Mouse (Mus musculus) liver, embryonic 11.5 days (tissue): ENCODE measurements around the gene Tbccd1. TPM values are rescaled to one million over a fixed set of nuclear protein-coding genes. Genes with fewer than 3 reads are reported as not detected.

Experiments
- ATAC-seq: fragments of 200-750 bp; cut with Nextera tagmentation; replicated peaks from 2 replicates; pipeline ENCODE4 v1.8.0; 2017; ENCODE audit warnings: moderate number of reproducible peaks, mild to moderate bottlenecking, moderate TSS enrichment, moderate library complexity; ENCODE audit not compliant: low FRiP score
- DNase-seq: peaks from one replicate; pipeline ENCODE4 v3.0.0-alpha.2; 2017; ENCODE audit warnings: low spot score
- H3K27ac ChIP-seq: fragments of 300-500 bp; sonication (generic); 2 replicates; pipeline ENCODE4 v1.5.1; 2014; ENCODE audit warnings: mild to moderate bottlenecking, low read depth, low read length, control low read depth
- H3K27me3 ChIP-seq: fragments of 300-500 bp; sonication (generic); replicated peaks from 2 replicates; pipeline ENCODE4 v1.6.1; 2014; ENCODE audit warnings: low read length, mixed read lengths; ENCODE audit not compliant: control insufficient read depth, insufficient read depth
- H3K36me3 ChIP-seq: fragments of 300-500 bp; sonication (generic); 2 replicates; pipeline ENCODE4 v1.6.1; 2014; ENCODE audit warnings: mild to moderate bottlenecking, low read length, moderate library complexity, mixed read lengths; ENCODE audit not compliant: control insufficient read depth, insufficient read depth
- H3K4me1 ChIP-seq: fragments of 300-500 bp; sonication (generic); replicated peaks from 2 replicates; pipeline ENCODE4 v1.6.1; 2014; ENCODE audit warnings: low read length, mixed read lengths; ENCODE audit not compliant: control insufficient read depth, insufficient read depth
- H3K4me2 ChIP-seq: fragments of 300-500 bp; sonication (generic); 2 replicates; pipeline ENCODE4 v1.6.1; 2014; ENCODE audit warnings: mild to moderate bottlenecking, control low read depth, moderate library complexity
- H3K4me3 ChIP-seq: fragments of 300-500 bp; sonication (generic); 2 replicates; pipeline ENCODE4 v1.5.1; 2014; ENCODE audit warnings: low read depth, low read length, control low read depth
- H3K9ac ChIP-seq: fragments of 300-500 bp; sonication (generic); 2 replicates; pipeline ENCODE4 v1.6.1; 2014; ENCODE audit warnings: low read depth, low read length, control low read depth
- H3K9me3 ChIP-seq: fragments of 300-500 bp; sonication (generic); 2 replicates; pipeline ENCODE4 v1.6.1; 2016; ENCODE audit warnings: low read length, inconsistent platforms, mixed read lengths; ENCODE audit not compliant: control insufficient read depth
- WGBS: fragments of 180-500 bp; shearing (Covaris S2); extraction: QIAGEN DNeasy Blood & Tissue Kit; methylation state at CpG from one replicate; pipeline ENCODE4 v1.1.7; 2014; 5-methylcytosine and 5-hydroxymethylcytosine counted together
- polyA plus RNA-seq: library from polyadenylated mRNA; unstranded; fragments of >200 nt; fragmentation: Nextera tagmentation; extraction: Ambion mirVana; gene quantifications from 2 replicates; pipeline ENCODE4 v1.2.1, GENCODE M21; 2014

The Tbccd1 gene
- 44.8 and 47.3 TPM in 2 replicates for polyA plus RNA-seq

GRCm38 (mm10) chr16:22857431-22858113 lies at the start of gene Tbccd1, which contains the start of gene Dnajb11:
Gene Tbccd1, minus strand, starts transcription at chr16:22857669.
Gene Dnajb11, plus strand, starts transcription at chr16:22857845.
- Histone ChIP-seq H3K36me3 (peaks cover 5% of the 10 kb centered on the region; the same call in 1 of the 2 replicates), H3K9ac (peak within 1 kb of the TSS; percentile 85), H3K4me3 (peak within 1 kb of the TSS; percentile 96), H3K9me3 (no peaks in the 10 kb centered on the region), H3K27me3 (no peaks in the 10 kb centered on the region), H3K4me1 (peaks cover 19% of the 10 kb centered on the region), H3K4me2 (peak within 1 kb of the TSS; percentile 83), H3K27ac (peak within 1 kb of the TSS; percentile 92)
- ATAC-seq (peak; percentile 97), DNase-seq (peak; percentile 96)
- under 1% methylated on average over 62 of the region's 62 CpGs for WGBS

DNA sequence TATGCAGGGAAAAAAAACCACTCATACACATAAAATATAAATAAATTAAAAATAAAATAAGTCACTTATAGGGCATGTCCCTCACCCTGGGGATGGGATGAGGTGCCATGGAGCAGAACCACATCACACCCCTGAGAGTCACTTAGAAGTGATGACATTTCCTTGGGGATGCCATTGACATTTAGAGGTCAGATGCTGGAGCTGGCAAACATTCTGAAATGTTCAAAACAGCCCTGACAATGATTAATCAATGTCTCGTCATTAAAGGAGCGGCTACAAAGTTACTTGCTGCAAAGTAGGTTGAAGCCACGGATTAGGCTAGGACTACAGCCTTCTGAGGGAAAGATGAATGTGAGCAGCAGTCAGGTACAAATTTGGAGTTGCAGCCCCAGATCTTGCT lies 43.9 kb upstream of the Tbccd1 start:
- WGBS: 62% methylated on average over 3 of the region's 3 CpGs

GRCm38 (mm10) chr16:22899866-22900570 lies 42.5 kb upstream of the Tbccd1 start:
- H3K4me1 ChIP-seq: no peaks in the 10 kb centered on the region
- H3K4me3 ChIP-seq: no peak overlapping the region
- ATAC-seq: no peak
- H3K36me3 ChIP-seq: no peaks in the 10 kb centered on the region
- DNase-seq: no peak
- H3K27ac ChIP-seq: no peak overlapping the region
- no peak overlapping the region for H3K9ac ChIP-seq
- no peak overlapping the region for H3K4me2 ChIP-seq
- H3K9me3 ChIP-seq: no peaks in the 10 kb centered on the region
- WGBS: 76% methylated on average over 10 of the region's 10 CpGs
- no peaks in the 10 kb centered on the region for H3K27me3 ChIP-seq

More for the DNA sequence above, 43.9 kb upstream of the Tbccd1 start:
- Histone ChIP-seq H3K4me1 (no peaks in the 10 kb centered on the region), H3K4me2 (no peak overlapping the region), H3K27me3 (no peaks in the 10 kb centered on the region), H3K27ac (no peak overlapping the region), H3K4me3 (no peak overlapping the region), H3K9ac (no peak overlapping the region), H3K36me3 (no peaks in the 10 kb centered on the region), H3K9me3 (no peaks in the 10 kb centered on the region)
- no peak for DNase-seq
- ATAC-seq: no peak

DNA sequence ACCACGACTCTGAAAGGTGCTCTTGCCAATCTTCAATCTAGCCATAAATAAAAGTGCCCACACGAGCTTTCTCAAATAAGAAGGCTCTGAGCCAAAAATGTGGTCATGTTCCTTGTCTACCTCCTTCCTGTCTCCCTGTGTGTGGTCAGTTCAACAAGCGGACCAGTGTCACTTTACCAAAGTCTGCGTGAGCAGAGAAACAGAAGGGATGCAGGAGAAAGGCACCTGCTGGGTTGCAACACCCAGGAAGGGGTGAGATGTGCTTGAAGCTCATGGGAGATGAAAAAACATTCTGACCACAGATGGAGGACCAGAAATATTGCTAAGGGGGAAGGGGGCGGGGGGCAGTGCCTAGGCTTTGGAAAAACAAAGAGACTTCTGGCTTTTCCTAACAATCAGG lies 41.9 kb upstream of the Tbccd1 start:
- H3K27me3 ChIP-seq: no peaks in the 10 kb centered on the region
- H3K4me1 ChIP-seq: no peaks in the 10 kb centered on the region
- WGBS: 66% methylated on average over 5 of the region's 5 CpGs

DNA sequence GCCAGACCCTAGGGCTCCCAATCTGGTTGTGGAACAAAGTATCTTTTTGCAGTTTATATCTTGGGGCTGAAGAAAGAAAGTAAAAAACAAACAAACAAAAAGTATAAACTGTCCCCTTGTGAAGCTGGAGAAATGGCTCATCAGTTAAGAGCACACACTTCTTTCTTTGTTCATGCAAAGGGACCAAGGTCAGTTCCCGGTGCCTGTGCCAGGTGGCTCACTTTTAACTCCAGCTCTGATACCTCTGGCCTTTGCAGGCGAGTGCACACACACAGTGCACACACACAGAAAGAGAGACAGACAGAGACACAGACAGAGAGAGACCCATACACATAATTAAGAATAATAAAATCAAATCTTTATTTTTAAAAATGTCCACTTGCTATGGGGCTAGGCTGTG lies 39.1 kb upstream of the Tbccd1 start:
- Histone ChIP-seq H3K27me3 (no peaks in the 10 kb centered on the region), H3K27ac (no peak overlapping the region)
- WGBS: 59% methylated on average over 2 of the region's 2 CpGs

More for the DNA sequence above, 41.9 kb upstream of the Tbccd1 start:
- H3K27ac ChIP-seq: no peak overlapping the region
- H3K4me3 ChIP-seq: no peak overlapping the region
- DNase-seq: no peak
- H3K9ac ChIP-seq: no peak overlapping the region
- H3K4me2 ChIP-seq: no peak overlapping the region
- no peaks in the 10 kb centered on the region for H3K9me3 ChIP-seq
- ATAC-seq: no peak
- no peaks in the 10 kb centered on the region for H3K36me3 ChIP-seq

GRCm38 (mm10) chr16:22894095-22894494 lies 36.6 kb upstream of the Tbccd1 start:
- H3K4me1 ChIP-seq: no peaks in the 10 kb centered on the region; the same call in 1 of the 2 replicates
- H3K27ac ChIP-seq: no peak overlapping the region
- no peak for DNase-seq
- no peaks in the 10 kb centered on the region for H3K9me3 ChIP-seq
- H3K9ac ChIP-seq: no peak overlapping the region
- no peak for ATAC-seq
- H3K36me3 ChIP-seq: no peaks in the 10 kb centered on the region
- H3K4me2 ChIP-seq: no peak overlapping the region
- WGBS: 65% methylated on average over 8 of the region's 8 CpGs
- no peak overlapping the region for H3K4me3 ChIP-seq
- no peaks in the 10 kb centered on the region for H3K27me3 ChIP-seq

More for the DNA sequence above, 39.1 kb upstream of the Tbccd1 start:
- Histone ChIP-seq H3K36me3 (no peaks in the 10 kb centered on the region), H3K4me3 (no peak overlapping the region), H3K9ac (no peak overlapping the region), H3K4me2 (no peak overlapping the region), H3K4me1 (no peaks in the 10 kb centered on the region), H3K9me3 (no peaks in the 10 kb centered on the region)
- no peak for DNase-seq
- ATAC-seq: no peak

GRCm38 (mm10) chr16:22891733-22892154 lies 34.3 kb upstream of the Tbccd1 start:
- Histone ChIP-seq H3K27me3 (no peaks in the 10 kb centered on the region), H3K9ac (no peak overlapping the region), H3K27ac (peak overlapping the region; percentile 66), H3K4me1 (no peaks in the 10 kb centered on the region; the same call in 1 of the 2 replicates), H3K9me3 (no peaks in the 10 kb centered on the region), H3K36me3 (no peaks in the 10 kb centered on the region), H3K4me3 (no peak overlapping the region), H3K4me2 (peak overlapping the region; percentile 45)
- ATAC-seq: peak; percentile 45; the same call in 1 of the 2 replicates
- no peak for DNase-seq
- 72% methylated on average over 8 of the region's 8 CpGs for WGBS

DNA sequence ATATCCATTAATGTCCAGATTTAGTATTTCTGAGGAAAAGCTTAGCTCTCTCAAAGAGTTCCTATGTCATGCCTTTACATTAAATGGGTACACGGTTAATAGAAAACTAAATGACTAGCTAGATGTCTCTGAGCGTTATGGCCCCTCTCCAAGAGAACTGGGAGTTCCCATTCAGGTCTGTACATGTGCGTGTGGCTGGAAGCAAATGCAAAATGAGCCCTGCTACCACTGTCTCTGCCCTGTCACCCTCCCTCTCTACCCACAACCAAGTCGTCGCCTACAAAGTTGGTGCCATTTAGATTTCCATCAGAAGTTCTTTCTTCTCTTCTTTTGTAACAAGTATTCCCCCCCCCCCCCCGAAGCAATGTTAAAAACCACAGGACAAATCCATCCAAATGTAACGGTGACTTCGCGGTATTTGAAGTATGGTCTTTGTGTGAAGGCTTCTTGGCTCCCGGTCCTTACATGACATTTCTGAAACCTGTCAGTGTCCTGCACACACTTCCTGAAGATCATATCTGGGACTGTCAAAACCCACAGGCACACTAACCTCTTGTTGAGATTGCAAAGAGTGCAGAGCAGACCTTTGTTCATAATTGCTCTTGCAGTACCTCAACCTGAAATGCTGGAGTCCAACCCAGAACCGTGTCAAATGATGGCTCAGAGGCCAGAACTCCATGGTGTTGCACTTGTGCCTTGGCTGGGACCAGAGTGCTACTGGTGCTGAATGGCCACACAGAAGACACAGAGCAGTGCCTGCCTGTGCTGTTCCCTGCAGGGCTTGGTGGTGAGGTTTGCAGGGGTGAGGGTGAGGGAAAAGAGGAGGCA lies 33.4 kb upstream of the Tbccd1 start, which contains the start of gene Ahsg:
Gene Ahsg, plus strand, starts transcription at position 595 of the 828 bp plus-strand sequence.
- WGBS: 72% methylated on average over 11 of the region's 11 CpGs
- H3K9ac ChIP-seq: no peak within 1 kb of the TSS

More for the DNA sequence above, 33.4 kb upstream of the Tbccd1 start, which contains the start of gene Ahsg:
- Histone ChIP-seq H3K9me3 (no peaks in the 10 kb centered on the region), H3K27me3 (no peaks in the 10 kb centered on the region), H3K4me1 (no peaks in the 10 kb centered on the region; the same call in 1 of the 2 replicates), H3K27ac (peak within 1 kb of the TSS; percentile 66), H3K4me3 (no peak within 1 kb of the TSS; the same call in 1 of the 2 replicates), H3K36me3 (no peaks in the 10 kb centered on the region), H3K4me2 (peak within 1 kb of the TSS; percentile 45)
- ATAC-seq (no peak), DNase-seq (no peak)
